Mouse (Mus musculus) myocyte (in vitro differentiated cells): Measurements from ENCODE around the gene Bora.
"Not testable (repeated sequence)": the region's sequence is repeated elsewhere in the genome, so short reads cannot be mapped to it uniquely, and the experiment has no call there.

Experiments used
- CEBPB ChIP-seq: IDR thresholded peaks from 2 replicates; pipeline ENCODE4 v1.6.1; 2011; ENCODE audit warnings: mild to moderate bottlenecking, moderate library complexity; ENCODE audit not compliant: poor library complexity, insufficient read depth, severe bottlenecking
- POLR2A ChIP-seq: IDR thresholded peaks from one replicate; pipeline ENCODE4 v1.6.1; 2011; ENCODE audit warnings: low read depth, mild to moderate bottlenecking, control low read depth, moderate library complexity; ENCODE audit not compliant: insufficient read length
- USF1 ChIP-seq: IDR thresholded peaks from one replicate; pipeline ENCODE4 v1.6.1; 2011; ENCODE audit warnings: low read depth, mild to moderate bottlenecking, control low read depth, moderate library complexity

- TF ChIP-seq POLR2A, CEBPB, USF1: not testable (repeated sequence)
Observed at GRCm38 (mm10) chr14:99034851-99035250, 11.2 kb upstream of the Bora start.
